11 mouse cellular contexts compared by ENCODE assay signal in the genomic region with DNA sequence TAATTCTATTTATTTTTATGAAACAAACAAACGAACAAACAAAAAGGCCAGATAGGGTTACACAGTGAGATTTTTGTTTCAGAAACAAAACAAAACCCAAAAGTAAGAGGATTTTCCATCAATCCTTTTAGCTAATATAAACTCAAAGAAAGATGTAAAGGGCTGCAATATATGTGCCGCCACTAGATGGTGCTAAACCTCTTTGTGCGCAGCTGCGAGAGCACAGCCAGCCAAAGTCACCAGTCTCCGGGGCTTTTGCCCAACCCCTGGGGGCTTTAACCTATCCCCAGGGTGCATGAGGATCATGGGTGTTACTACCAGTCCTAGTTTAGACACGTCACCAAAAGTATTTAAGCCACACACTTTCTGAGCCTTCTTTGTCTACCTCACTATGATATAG. TPM values are rescaled to one million over a fixed set of nuclear protein-coding genes. Genes with fewer than 3 reads are reported as not detected.
DNase-seq lines count a peak whose midpoint lies in the region; ATAC-seq and TF ChIP-seq lines count a peak whose summit lies in the region.
"Not testable (repeated sequence)": the region's sequence is repeated elsewhere in the genome, so short reads cannot be mapped to it uniquely, and the experiment has no call there.
"Had no signal": no experiment of that assay in that cellular context is flagged by ENCODE, and none has a peak within 500 bp of the region (broad histone marks: within the 10 kb centered on the region; RNA-seq: fewer than 3 reads in every experiment).

No protein-coding gene starts in this region.

- not testable (repeated sequence) for H3K4me3 ChIP-seq in ES-Bruce4 (ENCODE audit: low read depth, low read length); embryonic facial prominence, embryonic 14.5 days (ENCODE audit: low read depth, low read length); lung, embryonic 14.5 days (ENCODE audit: low read depth, low read length)

- not testable (repeated sequence) for H3K27me3 ChIP-seq in ES-Bruce4 (ENCODE audit: control insufficient read depth, insufficient read depth, low read length, poor library complexity, severe bottlenecking); embryonic facial prominence, embryonic 14.5 days (replicated peaks; ENCODE audit: control insufficient read depth, insufficient read depth, low read length); lung, embryonic 14.5 days (ENCODE audit: insufficient read depth, low read length)

- DNase-seq in brain, embryonic 14.5 days (ENCODE audit: low read depth), result peak; percentile 25
- DNase-seq in embryonic facial prominence, embryonic 14.5 days (ENCODE audit: low spot score), result peak; percentile 24
- peak; percentile 68 for DNase-seq in heart, postnatal 4 days
- peak; percentile 39 for DNase-seq in layer of hippocampus, adult 9-10 months (ENCODE audit: low spot score)
- DNase-seq in lung, embryonic 14.5 days, result peak; percentile 84
- DNase-seq in retina, postnatal 1 day, result peak; percentile 67
- peak; percentile 49 for DNase-seq in thymus, postnatal 25 days

- H3K9me3 ChIP-seq in ES-Bruce4 (replicated peaks; ENCODE audit: control insufficient read depth, insufficient read depth, low read length, poor library complexity, severe bottlenecking); embryonic facial prominence, embryonic 14.5 days (ENCODE audit: control insufficient read depth, low read length); lung, embryonic 14.5 days (ENCODE audit: low read depth, low read length): not testable (repeated sequence)

- TF ChIP-seq POLR2A in ES-Bruce4 (IDR thresholded peaks at IDR 0.05; ENCODE audit: insufficient read depth, low read length); brain, embryonic 14.5 days (IDR thresholded peaks at IDR 0.05; ENCODE audit: borderline replicate concordance, extremely low read depth, insufficient read depth, insufficient read length, poor library complexity, severe bottlenecking): not testable (repeated sequence)

- not testable (repeated sequence) for TF ChIP-seq EP300 in ES-Bruce4 (IDR thresholded peaks at IDR 0.05; ENCODE audit: insufficient read depth, low read depth, low read length)

- not testable (repeated sequence) for ATAC-seq in embryonic facial prominence, embryonic 14.5 days (ENCODE audit: low read depth); lung, embryonic 14.5 days (ENCODE audit: insufficient read depth)

- not testable (repeated sequence) for H3K9ac ChIP-seq in ES-Bruce4 (ENCODE audit: low read depth, poor library complexity, severe bottlenecking); embryonic facial prominence, embryonic 14.5 days (ENCODE audit: low read depth, low read length); lung, embryonic 14.5 days

- H3K27ac ChIP-seq in ES-Bruce4 (ENCODE audit: insufficient read depth, low read length); embryonic facial prominence, embryonic 14.5 days (replicated peaks; ENCODE audit: low read depth, low read length); lung, embryonic 14.5 days (ENCODE audit: low read depth): not testable (repeated sequence)

- H3K4me2 ChIP-seq in embryonic facial prominence, embryonic 14.5 days (ENCODE audit: low read depth, low read length); lung, embryonic 14.5 days: not testable (repeated sequence)

- H3K4me1 ChIP-seq in ES-Bruce4 (ENCODE audit: control insufficient read depth, insufficient read depth, low read length); embryonic facial prominence, embryonic 14.5 days (ENCODE audit: control insufficient read depth, insufficient read depth, low read length); lung, embryonic 14.5 days (ENCODE audit: insufficient read depth): not testable (repeated sequence)

- 5% methylated on average over 6 of the region's 6 CpGs for WGBS in embryonic facial prominence, embryonic 14.5 days
- WGBS in lung, embryonic 14.5 days, result 6% methylated on average over 6 of the region's 6 CpGs

- peak; percentile 53 for TF ChIP-seq CTCF in ES-Bruce4 (IDR thresholded peaks at IDR 0.05; ENCODE audit: low read depth, low read length)
- TF ChIP-seq CTCF in brain, embryonic 14.5 days (IDR thresholded peaks at IDR 0.05; ENCODE audit: borderline replicate concordance, extremely low read depth, insufficient read depth, insufficient read length), result peak; percentile 62
- TF ChIP-seq CTCF in lung, embryonic 14.5 days (IDR thresholded peaks at IDR 0.05; ENCODE audit: low read depth), result peak; percentile 73

- H3K36me3 ChIP-seq in ES-Bruce4 (ENCODE audit: control insufficient read depth, insufficient read depth, low read length, poor library complexity, severe bottlenecking), result peaks cover 48% of the 10 kb centered on the region
- H3K36me3 ChIP-seq in embryonic facial prominence, embryonic 14.5 days (ENCODE audit: control insufficient read depth, insufficient read depth, low read length), result peaks cover 29% of the 10 kb centered on the region
- peaks cover 59% of the 10 kb centered on the region for H3K36me3 ChIP-seq in lung, embryonic 14.5 days (ENCODE audit: insufficient read depth)

RNA-seq across cellular contexts. Expression of gene Lctl, which starts 21.9 kb away (rescaled TPM):
- 0.49 and 0.58 TPM in 2 replicates for polyA plus RNA-seq in ES-Bruce4 (2011; ENCODE audit: insufficient read depth, insufficient read length, low read depth, missing spikeins)
- not detected in 2 replicates for polyA plus RNA-seq in brain, embryonic 14.5 days (2012; rRNA removed)
- polyA plus RNA-seq in embryonic facial prominence, embryonic 14.5 days (2014; fragmentation: Nextera tagmentation; extraction: Ambion mirVana), result not detected in 2 replicates
- under 1 TPM; 0.67 to 0.68 TPM for total RNA-seq in heart, postnatal 4 days (2021)
- polyA plus RNA-seq in lung, embryonic 14.5 days (2014; fragmentation: Nextera tagmentation; extraction: Ambion mirVana), result 0.13 TPM in 1 of 2 replicates, not detected in the other
- polyA plus RNA-seq: forebrain, embryonic 16.5 days; inflammation-experienced regulatory T-cells, adult 6 months; macrophage had no signal

RNA-seq across cellular contexts. Expression of gene Zwilch, which starts 34.0 kb away (rescaled TPM):
- polyA plus RNA-seq in ES-Bruce4 (2011; ENCODE audit: insufficient read depth, insufficient read length, low read depth, missing spikeins), result 162 and 167 TPM in 2 replicates
- polyA plus RNA-seq in brain, embryonic 14.5 days (2012; rRNA removed), result 12.8 and 20.1 TPM in 2 replicates
- 10.6 and 17.4 TPM in 2 replicates for polyA plus RNA-seq in embryonic facial prominence, embryonic 14.5 days (2014; fragmentation: Nextera tagmentation; extraction: Ambion mirVana)
- total RNA-seq in heart, postnatal 4 days (2021), result 10 to 100 TPM; 17.2 to 18.2 TPM
- polyA plus RNA-seq in lung, embryonic 14.5 days (2014; fragmentation: Nextera tagmentation; extraction: Ambion mirVana), result 31.4 and 33.6 TPM in 2 replicates

RNA-seq across cellular contexts. Expression of gene Rpl4, which starts 34.3 kb away (rescaled TPM):
- polyA plus RNA-seq in ES-Bruce4 (2011; ENCODE audit: insufficient read depth, insufficient read length, low read depth, missing spikeins), result 3,123 and 3,163 TPM in 2 replicates
- 714 and 763 TPM in 2 replicates for polyA plus RNA-seq in brain, embryonic 14.5 days (2012; rRNA removed)
- polyA plus RNA-seq in embryonic facial prominence, embryonic 14.5 days (2014; fragmentation: Nextera tagmentation; extraction: Ambion mirVana), result 1,344 and 1,393 TPM in 2 replicates
- total RNA-seq in heart, postnatal 4 days (2021), result 100 to 1,000 TPM; 768 to 770 TPM
- 1,349 and 1,368 TPM in 2 replicates for polyA plus RNA-seq in lung, embryonic 14.5 days (2014; fragmentation: Nextera tagmentation; extraction: Ambion mirVana)

RNA-seq across cellular contexts. Expression of gene Snapc5, which starts 40.2 kb away (rescaled TPM):
- polyA plus RNA-seq in ES-Bruce4 (2011; ENCODE audit: insufficient read depth, insufficient read length, low read depth, missing spikeins), result 37.0 and 37.1 TPM in 2 replicates
- 14.5 and 16.9 TPM in 2 replicates for polyA plus RNA-seq in brain, embryonic 14.5 days (2012; rRNA removed)
- polyA plus RNA-seq in embryonic facial prominence, embryonic 14.5 days (2014; fragmentation: Nextera tagmentation; extraction: Ambion mirVana), result 19.2 and 21.2 TPM in 2 replicates
- 10 to 100 TPM; 16.5 to 19.3 TPM for total RNA-seq in heart, postnatal 4 days (2021)
- polyA plus RNA-seq in lung, embryonic 14.5 days (2014; fragmentation: Nextera tagmentation; extraction: Ambion mirVana), result 23.2 and 24.7 TPM in 2 replicates

Comparison
In these comparisons a context has a peak if more than half of its experiments do, and no peak if none do; other contexts are left out.
1. DNase-seq: peak in every context shown above with its lines; median percentile 84 in lung, embryonic 14.5 days; 68 in heart, postnatal 4 days; 67 in retina, postnatal 1 day; 49 in thymus, postnatal 25 days; 39 in layer of hippocampus, adult 9-10 months; 25 in brain, embryonic 14.5 days; 24 in embryonic facial prominence, embryonic 14.5 days.